Mouse (Mus musculus) left cerebral cortex, postnatal 10 days (tissue): Measurements from ENCODE around the gene Olfr168. TPM values are rescaled to one million over a fixed set of nuclear protein-coding genes. Genes with fewer than 3 reads are reported as not detected.
"Not testable (repeated sequence)": the region's sequence is repeated elsewhere in the genome, so short reads cannot be mapped to it uniquely, and the experiment has no call there.

ENCODE experiments used
- DNase-seq, 2 experiments: peaks; one replicate each; pipeline ENCODE4 v3.0.0; 2021 to 2022; ENCODE audit warnings: low spot score in 2 of 2, mixed read lengths in 1 of 2; ENCODE audit errors: extremely low spot score in 1 of 2
- intact Hi-C: fragments of 180-260 bp; cut with DNase I; formaldehyde crosslinking; loops from one replicate; pipeline ENCODE4 v1.15.1; 2025
- total RNA-seq, 2 experiments: library from RNA; stranded (reverse); gene quantifications; 2 replicates each; pipeline ENCODE4 v1.2.3; 2021

The Olfr168 gene
- not detected for total RNA-seq

- intact Hi-C loops: no loop called here
- DNase-seq: no peak
Observed at GRCm38 (mm10) chr16:19535455-19535854, at the start of gene Olfr168. Gene Olfr168 (minus strand): TSS chr16:19535555.

GRCm38 (mm10) chr16:19571709-19572108, 36.4 kb upstream of the Olfr168 start, which contains the start of gene Olfr169:
Gene Olfr169 (minus strand): TSS chr16:19571809.
- DNase-seq, intact Hi-C loops: not testable (repeated sequence)

- DNase-seq, intact Hi-C loops: not testable (repeated sequence)
Observed at GRCm38 (mm10) chr16:19553429-19553828, 18.1 kb upstream of the Olfr168 start.

GRCm38 (mm10) chr16:19552246-19552645, 16.9 kb upstream of the Olfr168 start:
- intact Hi-C loops, DNase-seq: not testable (repeated sequence)

- intact Hi-C loops: no loop called here
- no peak for DNase-seq
Observed at GRCm38 (mm10) chr16:19522166-19522565, 13.2 kb downstream of the Olfr168 start, which contains the start of gene Olfr167. Gene Olfr167 (minus strand): TSS chr16:19522266.

- no peak for DNase-seq
- intact Hi-C loops: no loop called here
Observed at GRCm38 (mm10) chr16:19483394-19483793, 52.0 kb downstream of the Olfr168 start, which contains the start of gene Olfr166. Gene Olfr166 (plus strand): TSS chr16:19483694.

Other genes starting within 250 kb of the Olfr168 start
- not detected for gene Olfr164, start 221.5 kb downstream of the Olfr168 start, total RNA-seq
- not detected for gene Olfr165, start 112.4 kb downstream of the Olfr168 start, total RNA-seq
- gene Olfr166, start 51.9 kb downstream of the Olfr168 start, total RNA-seq: not detected
- not detected for gene Olfr167, start 13.3 kb downstream of the Olfr168 start, total RNA-seq
- gene Olfr169, start 36.3 kb upstream of the Olfr168 start, total RNA-seq: not detected
- not detected for gene Olfr170, start 76.3 kb upstream of the Olfr168 start, total RNA-seq
- not detected for gene Olfr171, start 94.4 kb upstream of the Olfr168 start, total RNA-seq
- gene Lamp3, start 170.8 kb upstream of the Olfr168 start, total RNA-seq: under 1 TPM in 1 of 2 experiments, not detected in 1; 0.14 TPM
- 1 to 10 TPM; 3.4 to 4.0 TPM for gene B3gnt5, start 224.7 kb upstream of the Olfr168 start, total RNA-seq